Mouse (Mus musculus): ENCODE measurements at regions not wholly inside any gene's neighbourhood (a gene's known extent, or its start where the extent isn't known, plus 50 kb on each side); places are given as distances from the start of the nearest gene placed in this dataset.

DNA sequence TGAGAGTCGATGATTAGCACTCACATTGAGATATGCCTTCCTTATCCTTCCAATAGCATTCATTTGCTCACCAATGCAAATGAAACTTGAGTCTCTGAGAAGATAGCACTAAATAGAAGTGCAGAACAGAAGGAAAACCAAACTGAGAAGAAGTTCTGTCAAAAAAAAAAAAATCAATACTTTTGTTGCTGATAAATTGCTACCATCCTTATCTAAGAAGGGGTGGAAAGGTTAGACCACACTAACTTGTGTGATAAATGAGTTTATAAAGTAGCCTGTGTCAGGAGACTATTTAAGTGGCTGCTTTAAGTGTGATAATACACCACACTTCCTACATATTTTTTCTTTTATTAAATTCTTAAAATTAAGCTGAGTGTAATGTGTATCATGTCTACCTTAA, 78.1 kb upstream of the Atg10 start:
- TF ChIP-seq POLR2AphosphoS2 (IDR thresholded peaks at IDR 0.05; ENCODE audit: low read length) = no peak
- TF ChIP-seq POLR2A (IDR thresholded peaks at IDR 0.05; ENCODE audit: control insufficient read depth in 1 of 2, insufficient read depth in 1 of 2, low read depth in 1 of 2, low read length in 2 of 2, poor library complexity in 1 of 2) = no peak
- no peak for TF ChIP-seq SMC3 (IDR thresholded peaks at IDR 0.05; ENCODE audit: low read depth, low read length)
- TF ChIP-seq MAFK (IDR thresholded peaks at IDR 0.05; ENCODE audit: borderline replicate concordance, low read depth, low read length) = no peak
- no peak for TF ChIP-seq CHD2 (IDR thresholded peaks at IDR 0.05; ENCODE audit: low read length)
- TF ChIP-seq MEF2A (IDR thresholded peaks at IDR 0.05; ENCODE audit: extremely low read depth, insufficient replicate concordance, low read depth, low read length, poor library complexity, severe bottlenecking) = no peak
- no peak for TF ChIP-seq CTCF (IDR thresholded peaks at IDR 0.05 in 2 of 3, conservative IDR thresholded peaks at IDR 0.05 in 1 of 3; ENCODE audit: control insufficient read depth in 1 of 3, insufficient read depth in 1 of 3, low read depth in 2 of 3, low read length in 3 of 3, poor library complexity in 1 of 3, severe bottlenecking in 1 of 3)
- TF ChIP-seq ZC3H11A (IDR thresholded peaks at IDR 0.05; ENCODE audit: low read depth, low read length) = no peak
- TF ChIP-seq MAZ (IDR thresholded peaks at IDR 0.05; ENCODE audit: low read depth, low read length) = no peak
- no peak for TF ChIP-seq JUND (IDR thresholded peaks at IDR 0.05; ENCODE audit: low read depth, low read length)
- TF ChIP-seq ZNF384 (IDR thresholded peaks at IDR 0.05; ENCODE audit: low read depth, low read length) = peak; percentile 83
- TF ChIP-seq EP300 (IDR thresholded peaks at IDR 0.05; ENCODE audit: low read depth in 1 of 2, low read length in 2 of 2) = peak; percentile 73 to 78
- TF ChIP-seq MAX (IDR thresholded peaks at IDR 0.05; ENCODE audit: low read length) = no peak
- peak; percentile 67 for TF ChIP-seq GATA1 (IDR thresholded peaks at IDR 0.05; ENCODE audit: low read depth, low read length)

Data from MEL (cell line).